Mouse (Mus musculus) brain, embryonic 14.5 days (tissue): ENCODE measurements around the gene Drap1.

Experiments
- CTCF ChIP-seq: fragments of 200-500 bp; IDR thresholded peaks from 2 replicates; pipeline ENCODE4 v1.5.1; 2012; ENCODE audit warnings: inconsistent platforms, mild to moderate bottlenecking, moderate library complexity, borderline replicate concordance; ENCODE audit not compliant: insufficient read depth, insufficient read length; ENCODE audit errors: extremely low read depth
- POLR2A ChIP-seq: fragments of 200-500 bp; IDR thresholded peaks from 2 replicates; pipeline ENCODE4 v1.6.1; 2012; ENCODE audit warnings: mild to moderate bottlenecking, inconsistent platforms, borderline replicate concordance; ENCODE audit not compliant: poor library complexity, insufficient read depth, insufficient read length, severe bottlenecking; ENCODE audit errors: extremely low read depth

DNA sequence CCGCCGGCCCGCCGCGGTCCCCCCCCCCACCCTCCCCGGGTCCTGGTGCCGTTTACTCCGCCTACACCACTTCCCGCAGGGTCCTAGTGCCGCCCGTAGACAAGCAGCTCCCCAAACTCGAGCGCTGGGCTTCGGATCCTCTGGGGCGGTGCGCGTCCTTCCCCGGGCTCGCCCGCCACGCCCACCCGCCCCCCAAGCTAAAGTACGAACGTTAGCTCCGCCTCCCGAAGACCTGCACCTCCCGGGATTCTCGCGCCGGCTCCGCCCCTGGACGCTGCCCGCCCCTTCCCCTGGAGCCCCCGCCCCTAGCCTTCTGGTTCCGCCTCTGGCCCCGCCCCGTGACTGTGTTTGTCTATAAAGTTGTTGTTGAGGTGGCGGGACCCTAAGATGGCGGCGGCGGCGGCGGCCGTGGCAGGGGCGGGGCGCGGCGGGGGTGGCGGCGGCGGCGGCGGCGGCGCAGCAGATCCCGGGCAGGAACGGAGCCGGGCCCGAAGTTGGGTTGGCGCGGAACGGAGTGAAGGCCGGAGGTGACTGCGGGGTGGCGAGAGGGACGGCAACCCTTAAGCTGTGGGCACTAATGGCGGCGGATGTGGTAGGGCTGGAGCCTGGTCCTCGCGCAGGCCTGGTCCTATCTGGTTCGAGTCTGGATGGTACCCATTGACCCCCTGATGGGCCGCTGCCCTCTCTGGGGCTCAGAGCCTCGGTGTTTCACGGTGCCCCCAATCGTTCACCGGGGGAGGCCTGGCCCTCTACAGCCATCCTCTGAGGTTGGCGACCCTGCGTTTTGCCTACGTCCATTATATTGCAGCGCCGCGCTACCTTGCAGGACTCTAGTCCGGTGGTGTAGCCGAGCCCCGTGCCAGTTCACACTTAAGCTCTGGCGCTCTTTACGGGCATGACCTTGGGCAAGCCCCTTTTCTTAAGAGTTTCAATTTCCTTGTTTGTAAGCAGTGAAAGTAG is at the start of gene Drap1, which contains the start of gene AI837181:
- TF ChIP-seq CTCF, result no peak
- 0 out of 2 replicates have a peak, but pooled peaks have one; percentile 24 for TF ChIP-seq POLR2A
